Comparison of ENCODE assay signal across 10 mouse cellular contexts in the genomic region with DNA sequence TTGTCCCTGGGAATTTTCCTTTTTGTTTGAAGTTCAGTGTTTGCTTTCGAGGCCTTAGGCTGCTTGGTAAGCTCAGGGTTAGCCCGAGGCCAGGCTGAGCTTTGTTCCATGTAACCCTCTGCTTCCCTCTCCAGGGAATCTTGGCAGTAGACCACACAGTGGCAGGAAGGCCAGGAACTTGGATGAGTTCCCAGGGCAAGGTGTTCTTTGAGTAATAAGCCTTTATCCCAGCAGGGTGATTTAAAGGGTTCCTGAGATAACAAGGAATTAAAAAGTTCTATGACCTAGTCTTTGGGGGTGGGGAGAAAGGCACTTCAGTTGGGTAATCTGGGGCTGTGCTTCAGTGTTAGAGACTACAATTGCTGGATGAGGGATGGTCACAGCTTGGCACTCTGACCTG. TPM values are rescaled to one million over a fixed set of nuclear protein-coding genes. Genes with fewer than 3 reads are reported as not detected.
DNase-seq lines count a peak whose midpoint lies in the region; ATAC-seq lines count a peak whose summit lies in the region.
"Had no signal": no experiment of that assay in that cellular context is flagged by ENCODE, and none has a peak within 500 bp of the region (broad histone marks: within the 10 kb centered on the region; RNA-seq: fewer than 3 reads in every experiment).

No protein-coding gene starts in this region.

- no peaks in the 10 kb centered on the region for H3K9me3 ChIP-seq in liver, embryonic 11.5 days (ENCODE audit: control insufficient read depth, low read length)
- H3K9me3 ChIP-seq in hindbrain, embryonic 12.5 days (replicated peaks): no peaks in the 10 kb centered on the region

- ATAC-seq in liver, embryonic 11.5 days (replicated peaks; ENCODE audit: low FRiP score): no peak
- no peak for ATAC-seq in hindbrain, embryonic 12.5 days (ENCODE audit: low FRiP score)
- ATAC-seq in monocyte, adult 5-6 weeks (replicated peaks; ENCODE audit: insufficient number of reproducible peaks, low FRiP score, low TSS enrichment, poor library complexity, severe bottlenecking): no peak

- peaks cover 24% of the 10 kb centered on the region for H3K36me3 ChIP-seq in liver, embryonic 11.5 days (ENCODE audit: control insufficient read depth, insufficient read depth, low read length)
- peaks cover 54% of the 10 kb centered on the region for H3K36me3 ChIP-seq in hindbrain, embryonic 12.5 days

- peaks cover 10% of the 10 kb centered on the region for H3K4me1 ChIP-seq in liver, embryonic 11.5 days (replicated peaks; ENCODE audit: control insufficient read depth, insufficient read depth, low read length)
- peaks cover 9% of the 10 kb centered on the region for H3K4me1 ChIP-seq in hindbrain, embryonic 12.5 days

- H3K27ac ChIP-seq in liver, embryonic 11.5 days (ENCODE audit: low read depth, low read length): no peak overlapping the region
- H3K27ac ChIP-seq in hindbrain, embryonic 12.5 days: no peak overlapping the region

- WGBS in liver, embryonic 11.5 days: 66% methylated on average over 2 of the region's 2 CpGs
- WGBS in hindbrain, embryonic 12.5 days: 78% methylated on average over 2 of the region's 2 CpGs

- peak; percentile 45 for DNase-seq in 3T3-L1 (ENCODE audit: low read depth, low spot score)
- peak; percentile 92 to 97 for DNase-seq in adrenal gland, adult (ENCODE audit: inconsistent age in 2 of 2, low spot score in 1 of 2)
- DNase-seq in heart, adult 9 months (ENCODE audit: low spot score in 2 of 2): peak; percentile 86 to 88
- DNase-seq in liver, embryonic 11.5 days (ENCODE audit: low spot score): no peak
- DNase-seq in embryo, embryonic 10.5 days (ENCODE audit: low spot score): no peak
- DNase-seq in spleen, postnatal 10 days (ENCODE audit: low spot score in 2 of 2): no peak

- H3K4me3 ChIP-seq in liver, embryonic 11.5 days (ENCODE audit: low read depth, low read length): no peak overlapping the region
- no peak overlapping the region for H3K4me3 ChIP-seq in hindbrain, embryonic 12.5 days

- peak overlapping the region; percentile 20; the same call in 1 of the 2 replicates for H3K9ac ChIP-seq in liver, embryonic 11.5 days (ENCODE audit: low read depth, low read length)
- no peak overlapping the region for H3K9ac ChIP-seq in hindbrain, embryonic 12.5 days

- H3K4me2 ChIP-seq in liver, embryonic 11.5 days: no peak overlapping the region
- no peak overlapping the region for H3K4me2 ChIP-seq in hindbrain, embryonic 12.5 days (replicated peaks)

- H3K27me3 ChIP-seq in liver, embryonic 11.5 days (replicated peaks; ENCODE audit: control insufficient read depth, insufficient read depth, low read length): no peaks in the 10 kb centered on the region
- no peaks in the 10 kb centered on the region for H3K27me3 ChIP-seq in hindbrain, embryonic 12.5 days

RNA-seq across cellular contexts. Expression of a gene that starts 4.5 kb away (rescaled TPM):
- 390 and 411 TPM in 2 replicates for polyA plus RNA-seq in liver, embryonic 11.5 days (2014; fragmentation: Nextera tagmentation; extraction: Ambion mirVana)
- 375 and 435 TPM in 2 replicates for polyA plus RNA-seq in hindbrain, embryonic 12.5 days (2016; fragmentation: Nextera tagmentation; extraction: Ambion mirVana)
- total RNA-seq in monocyte, adult 5-6 weeks (2017): 107 to 131 TPM (median 117 TPM) in 3 replicates

RNA-seq across cellular contexts. Expression of a gene that starts 4.5 kb away (rescaled TPM):
- polyA plus RNA-seq in liver, embryonic 11.5 days (2014; fragmentation: Nextera tagmentation; extraction: Ambion mirVana): 1,026 and 1,173 TPM in 2 replicates
- polyA plus RNA-seq in hindbrain, embryonic 12.5 days (2016; fragmentation: Nextera tagmentation; extraction: Ambion mirVana): 532 and 694 TPM in 2 replicates
- total RNA-seq in monocyte, adult 5-6 weeks (2017): 887 to 1,482 TPM (median 1,008 TPM) in 3 replicates

RNA-seq across cellular contexts. Expression of a gene that starts 14.0 kb away (rescaled TPM):
- 44.1 and 49.7 TPM in 2 replicates for polyA plus RNA-seq in liver, embryonic 11.5 days (2014; fragmentation: Nextera tagmentation; extraction: Ambion mirVana)
- 54.6 and 59.4 TPM in 2 replicates for polyA plus RNA-seq in hindbrain, embryonic 12.5 days (2016; fragmentation: Nextera tagmentation; extraction: Ambion mirVana)
- 1.1 to 1.5 TPM in 2 of 3 replicates, not detected in the other for total RNA-seq in monocyte, adult 5-6 weeks (2017)

RNA-seq across cellular contexts. Expression of a gene that starts 18.6 kb away (rescaled TPM):
- 21.4 and 23.4 TPM in 2 replicates for polyA plus RNA-seq in liver, embryonic 11.5 days (2014; fragmentation: Nextera tagmentation; extraction: Ambion mirVana)
- polyA plus RNA-seq in hindbrain, embryonic 12.5 days (2016; fragmentation: Nextera tagmentation; extraction: Ambion mirVana): 30.8 and 31.4 TPM in 2 replicates
- 8.6 to 12.3 TPM (median 10.3 TPM) in 3 replicates for total RNA-seq in monocyte, adult 5-6 weeks (2017)

RNA-seq across cellular contexts. Expression of a gene that starts 44.7 kb away (rescaled TPM):
- polyA plus RNA-seq in liver, embryonic 11.5 days (2014; fragmentation: Nextera tagmentation; extraction: Ambion mirVana): not detected in 2 replicates
- not detected in 2 replicates for polyA plus RNA-seq in hindbrain, embryonic 12.5 days (2016; fragmentation: Nextera tagmentation; extraction: Ambion mirVana)
- total RNA-seq in monocyte, adult 5-6 weeks (2017): not detected in 3 replicates
- total RNA-seq: gastrocnemius, postnatal 36 days had no signal
- polyA plus RNA-seq: neural tube, embryonic 14.5 days had no signal

Comparison
In these comparisons a context has a peak if more than half of its experiments do, and no peak if none do; other contexts are left out.
1. DNase-seq: peak in 3T3-L1 (single experiment), adrenal gland, adult (2 of 2) and heart, adult 9 months (2 of 2); none in liver, embryonic 11.5 days (single experiment), embryo, embryonic 10.5 days (single experiment) and spleen, postnatal 10 days (0 of 2).